Mouse (Mus musculus) lung, postnatal 0 days (tissue): ENCODE data around the gene Hoxa13.

Source experiments
- CTCF ChIP-seq: IDR thresholded peaks from 2 replicates; pipeline ENCODE4 v1.5.1; 2016; ENCODE audit warnings: antibody characterized with exemption, mild to moderate bottlenecking
- EP300 ChIP-seq: IDR thresholded peaks from 2 replicates; pipeline ENCODE4 v1.6.1; 2016; ENCODE audit warnings: antibody characterized with exemption, mild to moderate bottlenecking, control low read depth

GRCm38 (mm10) chr6:52214271-52214670 is 46.4 kb downstream of the Hoxa13 start:
- no peak for TF ChIP-seq EP300
- TF ChIP-seq CTCF, result no peak
